Mouse (Mus musculus) cerebellum, adult 11 months (tissue): Measurements from ENCODE around the gene Pcnx2.

Experiments used
- DNase-seq: peaks from one replicate; pipeline ENCODE4 v3.0.0; 2022

Pcnx2 gene

DNA sequence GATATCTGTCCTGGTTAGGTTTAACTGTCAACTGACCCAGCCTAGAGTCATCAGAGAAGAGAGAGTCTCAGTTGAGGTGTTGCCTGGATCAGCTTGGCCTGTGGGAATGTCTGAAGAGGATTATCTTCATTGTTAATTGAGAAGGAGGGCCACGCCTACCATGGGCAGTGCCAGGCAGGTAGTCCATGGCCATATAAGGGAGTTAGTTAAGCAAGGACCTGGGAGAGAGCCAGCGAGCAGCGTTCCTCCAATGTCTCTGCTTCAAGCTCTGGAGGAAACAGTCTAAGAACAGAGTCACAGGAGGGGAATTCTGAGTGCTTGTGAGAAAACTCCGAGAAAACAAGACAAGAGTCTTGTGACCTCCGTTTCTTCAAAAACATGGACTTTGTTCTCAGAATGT lies 81.4 kb downstream of the Pcnx2 start:
- DNase-seq = no peak

DNA sequence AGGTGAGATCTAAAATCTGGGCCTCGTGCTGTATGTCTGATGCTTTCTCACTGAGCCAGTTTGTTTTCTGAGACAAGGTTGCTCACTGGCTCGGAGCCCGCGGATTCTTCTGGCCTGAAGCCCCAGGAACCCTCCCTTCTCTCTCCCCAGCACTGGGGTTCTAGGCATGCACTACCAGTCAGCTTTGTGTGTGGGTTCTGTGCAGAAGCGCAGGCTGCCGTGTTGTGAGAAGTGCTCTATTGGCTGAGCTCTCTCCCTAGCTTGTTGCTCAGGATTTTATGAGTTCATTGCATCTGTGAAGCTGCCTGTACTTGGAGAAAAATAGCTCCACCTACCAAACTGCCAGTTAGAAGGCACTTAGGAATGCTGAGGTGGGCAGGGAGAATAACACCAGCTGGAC lies 89.3 kb downstream of the Pcnx2 start:
- peak; percentile 43 for DNase-seq

DNA sequence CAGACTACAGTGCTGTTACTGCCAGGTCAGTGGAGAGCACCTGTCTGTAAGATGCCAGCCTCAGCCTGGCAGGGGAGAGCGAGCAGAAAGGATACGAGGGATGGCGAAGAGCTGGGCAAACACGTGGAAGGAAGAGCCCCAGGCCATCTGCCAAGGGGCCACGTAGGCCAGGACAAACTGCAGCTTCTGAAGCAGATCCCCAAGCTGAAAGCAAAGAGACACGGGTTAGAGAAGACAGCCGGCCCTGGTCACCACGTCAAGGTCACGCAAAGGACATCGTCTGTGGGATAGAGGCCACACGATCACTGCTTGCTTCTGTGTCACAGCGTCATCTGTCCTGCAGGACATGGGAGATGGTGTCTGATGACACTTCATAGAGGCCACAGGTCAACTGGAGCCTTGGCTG lies 90.2 kb downstream of the Pcnx2 start:
- DNase-seq = peak; percentile 51

DNA sequence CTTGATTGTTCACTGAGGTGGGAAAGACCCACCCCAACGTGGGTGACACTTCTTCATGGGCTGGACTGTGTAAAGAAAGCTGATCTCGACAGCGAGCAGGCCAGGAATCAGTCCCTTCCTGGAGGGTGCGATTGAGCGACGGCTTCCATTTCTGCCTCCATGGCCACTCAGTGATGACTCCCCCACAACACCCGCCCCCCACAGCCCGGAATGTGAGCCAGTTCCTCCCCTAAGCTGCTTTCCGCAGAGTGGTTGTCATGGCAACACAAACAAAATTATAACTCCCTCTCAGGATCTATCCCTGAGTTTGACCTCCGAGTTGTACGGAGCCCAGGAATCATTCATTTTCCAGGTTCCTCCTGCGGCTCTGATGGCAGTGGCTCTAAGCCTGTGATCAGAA lies 91.7 kb downstream of the Pcnx2 start:
- DNase-seq = no peak

DNA sequence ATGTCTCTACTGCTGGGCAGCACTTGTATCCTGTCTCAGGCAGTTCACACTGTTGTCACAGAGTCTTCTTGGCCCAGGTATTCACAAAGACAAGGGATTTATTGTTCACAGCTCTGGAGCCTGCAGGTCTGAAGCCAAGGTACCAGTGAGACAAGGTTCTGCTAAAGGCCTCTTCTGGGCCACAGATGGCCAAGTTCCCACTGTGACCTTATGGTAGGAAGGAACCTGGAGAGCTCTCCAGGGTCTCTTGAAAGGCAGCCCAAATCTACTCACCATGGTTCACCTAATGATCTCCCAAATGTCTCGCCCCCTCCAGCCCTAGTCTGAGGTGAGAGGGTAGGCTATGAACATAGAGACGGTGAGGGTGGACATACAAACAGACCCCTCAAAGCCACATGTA lies 101.1 kb downstream of the Pcnx2 start:
- peak; percentile 45 for DNase-seq

DNA sequence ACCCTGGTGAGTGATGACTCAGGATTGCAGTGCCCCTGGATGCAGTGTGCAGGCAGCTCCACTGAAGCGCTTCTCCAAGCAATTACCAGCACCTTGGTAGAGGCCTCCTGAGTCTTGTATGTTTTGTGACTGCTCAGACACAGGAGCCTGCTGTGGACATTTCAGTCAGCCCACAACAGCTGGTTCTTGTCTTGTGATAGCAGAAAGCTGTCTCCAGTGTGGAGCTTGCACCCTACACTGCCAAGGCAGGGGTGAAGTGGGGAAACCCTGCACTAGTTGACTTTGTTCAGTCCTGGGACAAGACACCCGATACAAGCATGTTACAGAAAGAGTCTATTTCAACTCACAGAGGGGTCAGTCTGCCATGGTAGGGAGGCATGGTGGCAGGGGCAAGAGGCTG lies 102.8 kb downstream of the Pcnx2 start:
- no peak for DNase-seq

DNA sequence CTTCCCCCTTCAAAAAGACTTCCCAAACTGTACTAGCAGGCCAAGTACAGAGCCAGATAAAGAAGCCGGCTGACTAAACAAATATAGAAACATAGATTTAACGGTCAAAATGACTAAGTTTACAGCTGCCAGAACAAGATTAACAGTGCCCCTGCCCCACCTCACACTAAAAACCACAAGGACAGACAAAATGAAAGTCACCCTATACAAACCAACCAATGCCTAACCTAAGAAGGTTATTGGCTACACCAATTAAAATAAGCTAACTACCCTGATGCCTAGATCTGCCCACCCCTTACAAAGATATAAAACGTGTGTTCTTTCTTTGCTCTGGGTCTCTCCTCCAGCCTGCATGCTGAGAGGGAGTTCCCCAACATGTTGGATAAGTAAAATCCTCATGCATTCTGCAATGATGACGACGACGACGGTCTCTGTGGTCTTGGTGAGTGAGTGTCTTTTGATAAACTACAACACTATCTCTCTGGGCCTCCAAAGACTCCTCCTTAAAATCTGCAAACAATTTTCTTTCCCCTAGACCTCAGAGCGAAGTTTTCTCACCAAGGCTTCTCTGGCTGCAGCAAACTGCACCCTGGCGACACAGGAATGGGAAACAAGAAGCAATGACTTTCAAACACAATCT lies 105.2 kb downstream of the Pcnx2 start:
- no peak for DNase-seq

DNA sequence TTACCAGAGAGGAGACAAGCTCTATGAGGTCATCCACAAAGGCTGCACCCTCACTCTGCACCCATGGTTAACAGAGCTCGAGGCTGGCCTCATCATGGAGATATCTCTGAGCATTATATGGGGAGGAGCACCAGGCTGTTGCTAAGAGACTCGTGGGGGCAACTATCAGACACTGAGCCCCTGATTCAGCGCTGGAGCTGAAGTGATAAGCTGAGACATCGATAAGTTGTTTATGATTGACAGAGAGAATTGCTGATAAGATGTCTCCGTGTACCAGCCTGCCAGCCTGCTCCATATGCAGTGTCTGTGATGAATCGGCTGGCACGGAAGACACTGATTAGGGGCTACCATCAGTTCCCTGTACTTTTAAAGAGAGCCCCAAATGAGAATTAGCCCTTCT lies 111.2 kb downstream of the Pcnx2 start:
- no peak for DNase-seq

DNA sequence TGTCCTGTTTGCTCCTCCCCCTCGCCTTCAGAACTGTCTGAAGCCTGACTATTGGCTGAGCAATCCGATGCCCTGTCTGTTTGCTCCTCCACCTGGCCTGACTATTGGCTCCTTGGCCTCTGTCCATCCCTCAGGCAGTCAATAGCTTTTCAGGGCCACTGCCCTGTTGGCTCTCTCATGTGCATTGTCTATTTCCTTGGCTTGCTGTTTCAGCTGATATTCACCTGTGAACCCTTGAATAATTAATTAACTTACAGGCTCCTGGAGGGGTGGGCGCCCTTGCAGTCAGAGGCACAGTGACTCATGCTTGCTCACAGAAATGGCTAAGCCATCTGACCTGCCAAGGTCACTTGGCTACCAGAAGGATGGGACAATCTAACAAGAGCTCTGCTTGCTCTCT lies 116.0 kb downstream of the Pcnx2 start:
- DNase-seq = no peak

DNA sequence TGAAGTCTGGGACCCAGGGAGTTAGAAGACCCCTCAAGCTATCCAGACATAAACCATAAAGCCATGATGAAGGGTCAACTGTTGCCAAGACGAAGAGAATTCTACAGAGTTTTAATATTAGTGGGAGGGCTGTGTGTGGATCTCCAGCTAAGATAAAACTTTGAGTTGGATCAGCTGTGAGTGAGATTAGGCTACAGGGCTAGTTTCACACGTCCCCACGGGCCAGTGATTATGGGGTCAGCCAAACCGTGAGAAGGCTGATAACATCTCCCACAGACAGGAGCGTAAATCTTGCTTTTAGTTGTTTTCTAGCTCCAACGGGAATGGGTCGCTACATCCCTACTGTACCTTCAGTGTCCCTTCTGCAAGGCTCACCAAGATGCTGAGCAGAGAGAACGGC lies 118.5 kb downstream of the Pcnx2 start:
- no peak for DNase-seq

DNA sequence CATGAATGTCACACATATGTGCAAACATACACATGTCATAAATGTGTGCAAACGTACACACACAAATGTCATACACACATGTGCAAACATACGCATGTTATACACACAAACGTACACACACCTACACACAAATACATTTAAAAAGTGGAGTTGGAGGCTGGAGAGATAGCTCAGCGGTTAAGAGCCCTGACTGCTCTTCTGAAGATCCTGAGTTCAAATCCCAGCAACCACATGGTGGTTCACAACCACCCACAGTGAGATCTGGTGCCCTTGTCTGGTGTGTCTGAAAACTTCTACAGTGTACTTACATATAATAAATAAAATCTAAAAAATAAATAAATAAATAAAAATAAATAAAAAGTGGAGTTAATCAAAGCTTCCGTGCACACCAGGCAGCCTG lies 119.2 kb downstream of the Pcnx2 start:
- no peak for DNase-seq

DNA sequence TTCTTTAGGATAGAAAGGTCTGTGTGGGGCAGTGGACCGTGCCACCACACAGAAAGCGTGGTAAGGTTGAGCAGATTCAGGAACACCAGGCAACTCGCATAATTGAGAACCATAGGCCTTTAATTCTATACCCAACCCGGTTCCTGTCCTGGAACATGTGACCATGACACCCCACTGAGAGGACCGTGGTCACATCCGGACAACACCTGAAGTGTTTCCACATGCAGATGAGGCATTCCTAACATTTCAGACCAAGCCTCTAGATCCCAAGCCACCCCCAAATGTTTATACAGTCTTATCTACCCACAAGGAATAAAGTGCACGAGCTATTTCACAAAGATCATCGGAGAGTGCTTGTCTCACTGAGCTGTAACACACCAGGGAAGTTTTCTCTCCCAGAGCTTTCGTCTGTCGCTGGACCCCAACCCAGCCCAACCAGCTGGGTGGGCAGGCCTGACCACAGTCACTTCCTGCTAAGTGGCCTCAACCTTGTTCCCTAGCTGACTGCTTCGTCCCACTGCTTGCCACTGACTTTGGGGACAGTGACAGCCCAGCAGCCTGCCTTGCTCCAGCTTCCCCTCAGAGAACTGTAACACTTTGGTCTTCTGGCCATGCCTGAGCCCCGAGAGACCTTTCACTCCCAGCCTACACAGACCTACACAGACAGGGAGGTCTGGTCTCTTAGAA lies 120.5 kb downstream of the Pcnx2 start:
- no peak for DNase-seq

DNA sequence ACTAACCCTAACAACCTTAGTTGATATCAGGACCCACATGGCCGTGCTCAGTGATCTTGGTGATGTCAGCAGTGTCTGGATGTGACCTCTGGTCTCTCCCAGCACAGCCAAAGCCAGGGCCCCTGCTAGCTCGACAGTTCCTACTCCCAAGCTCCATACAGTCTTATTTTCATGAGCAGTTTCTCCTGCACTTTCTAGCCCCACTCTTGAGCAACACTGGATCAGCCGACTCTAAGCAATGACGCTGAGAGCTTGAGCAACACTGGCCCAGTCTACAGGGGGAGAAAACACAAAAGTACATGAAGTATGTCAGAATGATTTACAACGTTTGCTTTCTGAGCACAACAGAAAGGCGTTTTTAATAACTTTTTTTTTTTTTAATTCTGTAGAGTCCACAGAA lies 121.3 kb downstream of the Pcnx2 start:
- DNase-seq = no peak

DNA sequence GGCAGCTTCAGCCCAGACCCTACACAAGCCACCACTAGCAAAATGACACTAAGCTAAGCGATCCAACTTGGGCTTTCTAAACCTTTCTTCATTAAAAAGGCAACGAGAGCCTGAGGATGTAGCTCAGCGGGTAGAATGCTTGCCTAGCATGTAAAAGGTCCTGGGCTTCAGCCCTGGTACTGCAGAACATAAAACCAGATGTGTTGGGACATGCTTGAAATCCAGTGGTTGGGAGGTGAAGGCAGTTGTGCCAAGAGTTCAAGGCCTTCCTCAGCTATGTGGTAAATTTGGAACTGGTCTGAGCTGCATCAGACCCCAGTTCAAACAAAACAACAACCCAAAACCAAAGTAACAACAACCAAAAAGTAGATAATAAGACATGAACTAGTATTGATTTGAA lies 121.8 kb downstream of the Pcnx2 start:
- DNase-seq = no peak

DNA sequence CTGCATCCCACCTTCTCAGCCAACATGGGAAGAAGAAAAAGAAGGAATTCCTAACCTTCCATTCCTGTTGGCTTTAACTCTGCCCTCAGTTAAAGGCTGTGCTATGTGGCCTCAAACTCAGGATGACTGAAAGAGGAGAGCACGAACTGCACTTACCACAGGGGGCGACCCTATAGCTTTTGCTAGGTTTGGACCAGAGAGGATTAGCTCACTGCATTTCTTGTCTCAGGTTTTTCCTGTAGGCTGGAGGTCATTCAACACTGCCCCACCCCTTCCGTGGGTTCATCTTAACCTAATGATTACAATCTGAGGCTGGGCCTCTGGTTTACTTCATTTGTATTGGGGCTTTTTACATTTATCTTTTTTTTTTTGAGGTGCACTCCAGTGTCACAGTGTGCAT lies 123.1 kb downstream of the Pcnx2 start:
- DNase-seq = no peak

DNA sequence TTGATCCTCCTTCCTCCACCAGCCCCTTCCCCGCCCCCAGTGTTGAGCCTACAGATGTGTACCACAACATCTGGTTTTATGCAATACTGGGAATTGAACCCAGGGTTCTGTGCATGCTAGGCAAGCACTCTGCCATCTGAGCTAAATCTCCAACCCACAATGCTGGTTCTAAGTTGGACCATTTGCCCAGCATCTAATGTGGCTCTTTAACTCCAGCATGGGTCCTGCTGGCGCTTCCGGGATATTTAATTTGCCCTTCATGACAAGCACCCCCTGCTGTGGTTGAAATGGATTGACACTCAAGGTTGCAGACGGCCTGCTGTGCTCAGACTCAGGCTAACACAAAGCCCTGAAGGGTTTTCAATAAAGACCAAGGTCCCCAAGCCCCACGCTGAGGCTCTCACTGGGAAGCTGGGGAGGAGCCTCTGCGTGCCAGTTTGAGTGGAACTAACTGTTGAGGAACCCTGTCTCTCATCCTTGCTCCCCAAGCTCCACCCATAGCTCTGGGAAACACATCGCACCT lies 124.8 kb downstream of the Pcnx2 start:
- no peak for DNase-seq

DNA sequence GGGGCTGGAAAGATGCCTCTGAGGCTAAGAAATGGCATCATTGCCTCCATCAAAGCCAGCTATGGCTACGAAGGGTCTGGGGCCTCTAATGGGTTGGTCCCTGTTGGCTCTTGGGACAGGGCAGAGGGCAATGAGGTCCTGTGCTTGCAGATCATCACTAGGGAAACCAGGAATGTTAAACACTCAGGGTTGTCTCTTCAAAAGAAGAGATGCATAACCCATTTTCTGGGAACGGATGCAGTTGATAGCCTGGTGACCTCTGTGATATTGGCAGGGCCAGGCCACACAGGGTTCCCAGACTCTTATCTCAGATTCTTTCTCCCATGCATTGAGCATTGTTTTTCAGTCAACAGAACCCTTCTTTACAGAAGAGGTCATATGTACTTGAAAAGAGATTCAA lies 125.8 kb downstream of the Pcnx2 start:
- no peak for DNase-seq

DNA sequence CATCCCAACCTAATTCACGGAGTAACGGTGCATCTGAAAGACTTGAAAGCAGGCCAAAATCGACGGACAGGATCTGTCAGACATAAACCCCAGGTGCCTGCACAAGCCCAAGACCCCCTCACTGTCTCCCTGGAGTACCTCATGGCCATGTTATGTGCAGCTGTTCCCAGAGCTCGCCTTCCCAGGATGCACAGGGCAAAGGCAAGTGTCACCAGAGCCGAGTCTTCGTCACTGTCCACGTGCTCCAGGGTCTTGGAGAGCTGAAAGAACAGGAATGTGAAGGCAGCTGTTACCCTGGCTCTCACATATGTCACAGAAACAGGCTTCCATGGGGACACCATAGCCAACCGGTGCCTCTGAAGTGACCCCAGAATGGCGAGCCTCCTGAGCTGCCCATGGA lies 130.0 kb downstream of the Pcnx2 start:
- no peak for DNase-seq

DNA sequence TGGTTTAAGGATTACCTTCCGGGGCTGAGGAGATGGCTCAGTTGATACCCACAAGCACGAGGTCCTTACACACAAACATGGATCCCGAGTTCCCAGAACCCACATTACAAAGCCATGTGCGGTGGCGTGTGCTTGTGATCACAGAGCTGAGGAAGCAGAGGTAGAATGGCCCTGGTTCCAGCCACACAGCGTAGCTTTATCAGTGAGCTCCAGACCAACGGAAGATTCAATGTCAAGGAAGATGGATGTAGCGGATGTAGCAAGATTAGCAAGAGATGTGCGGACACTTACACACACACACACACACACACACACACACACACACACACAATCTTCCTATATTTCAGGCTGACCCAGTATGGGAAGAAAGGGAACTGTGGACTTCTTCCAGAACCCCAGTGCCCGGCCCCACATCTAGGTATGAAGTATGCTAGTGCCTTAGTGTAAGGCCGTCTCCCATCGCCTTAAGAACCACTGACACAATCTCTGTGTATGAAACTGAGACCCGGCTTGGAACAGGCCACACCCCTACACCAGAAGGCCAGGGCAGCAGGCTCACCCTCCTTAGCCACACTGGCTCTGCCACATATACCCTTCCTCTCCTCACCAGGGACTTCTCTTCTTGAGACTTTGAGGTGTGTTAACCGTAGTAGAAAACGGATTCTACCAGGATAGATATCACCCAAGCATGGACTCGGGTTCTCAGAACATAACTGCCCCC lies 134.9 kb downstream of the Pcnx2 start:
- DNase-seq = no peak

DNA sequence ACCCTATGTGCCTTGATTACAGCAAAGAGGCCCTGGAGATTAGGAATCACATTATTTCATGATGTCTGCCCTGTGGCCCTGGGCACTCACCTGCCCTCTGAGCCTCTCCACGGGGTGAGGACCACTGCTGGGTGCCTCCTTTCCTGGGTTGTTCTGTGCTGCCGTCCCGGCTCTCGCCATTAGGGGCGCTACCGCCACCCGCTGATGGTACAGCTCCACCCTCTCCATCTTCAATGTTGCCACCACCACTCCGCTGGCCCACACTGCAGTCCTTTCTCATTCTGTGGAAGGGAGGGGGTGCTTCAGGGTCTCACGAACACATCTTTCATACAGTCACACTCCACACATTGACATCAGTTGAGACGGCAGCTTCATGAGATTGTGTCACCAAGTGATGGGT lies 139.1 kb downstream of the Pcnx2 start:
- DNase-seq = no peak

DNA sequence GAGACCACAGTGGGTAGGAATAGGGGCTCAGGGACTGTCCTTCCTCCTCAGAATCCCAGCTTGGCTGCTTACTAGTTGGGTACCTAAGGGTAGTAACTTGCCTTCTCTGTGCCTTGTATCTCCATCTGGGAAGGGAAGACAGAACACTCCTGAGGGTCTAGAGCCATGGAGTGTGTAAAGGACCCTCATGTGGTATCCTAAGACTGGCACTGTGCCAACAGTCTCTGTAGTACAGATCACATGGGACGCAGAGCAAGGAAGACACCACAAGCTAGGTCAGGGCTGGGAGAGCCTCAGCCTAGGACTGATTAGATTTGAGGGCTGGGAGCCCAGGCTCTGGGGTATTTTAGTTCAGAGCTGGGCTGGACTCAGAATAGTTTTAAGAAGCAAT lies 141.0 kb downstream of the Pcnx2 start:
- DNase-seq = no peak

DNA sequence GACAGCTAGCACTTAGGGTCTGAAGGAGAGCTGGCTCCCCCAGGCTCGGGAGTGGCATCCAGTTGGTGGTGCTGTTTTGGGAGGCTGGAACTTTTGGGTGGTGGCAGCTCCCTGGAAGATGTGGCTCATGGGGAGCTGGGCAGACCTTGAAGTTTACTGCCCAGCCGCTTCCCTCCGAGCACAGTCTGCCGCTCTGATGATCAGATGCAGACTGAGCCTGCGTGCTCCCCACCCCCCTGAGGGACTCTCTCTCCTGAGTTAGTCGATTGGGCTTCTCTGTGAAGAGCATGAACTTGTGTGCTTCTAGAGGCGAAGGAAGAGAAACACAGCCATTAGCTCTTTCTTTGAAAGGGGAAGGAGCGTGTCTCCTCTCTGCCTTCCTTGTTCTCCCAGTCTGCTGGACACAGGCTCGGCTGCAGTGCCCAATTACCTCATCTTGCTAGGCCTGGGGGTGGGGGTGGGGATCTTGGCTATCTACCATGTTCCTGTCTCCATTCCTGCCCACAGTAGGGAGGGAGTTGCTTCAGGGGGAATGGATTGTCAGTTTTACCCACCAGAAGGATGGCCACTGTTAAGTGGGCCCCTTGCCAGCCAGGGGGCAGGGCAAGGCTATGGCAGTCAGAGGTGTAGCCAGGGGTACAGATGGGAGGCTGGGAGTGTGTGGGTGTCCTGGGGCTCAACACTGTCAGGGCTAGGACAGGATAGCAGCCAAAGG lies 141.6 kb downstream of the Pcnx2 start:
- DNase-seq = peak; percentile 56

DNA sequence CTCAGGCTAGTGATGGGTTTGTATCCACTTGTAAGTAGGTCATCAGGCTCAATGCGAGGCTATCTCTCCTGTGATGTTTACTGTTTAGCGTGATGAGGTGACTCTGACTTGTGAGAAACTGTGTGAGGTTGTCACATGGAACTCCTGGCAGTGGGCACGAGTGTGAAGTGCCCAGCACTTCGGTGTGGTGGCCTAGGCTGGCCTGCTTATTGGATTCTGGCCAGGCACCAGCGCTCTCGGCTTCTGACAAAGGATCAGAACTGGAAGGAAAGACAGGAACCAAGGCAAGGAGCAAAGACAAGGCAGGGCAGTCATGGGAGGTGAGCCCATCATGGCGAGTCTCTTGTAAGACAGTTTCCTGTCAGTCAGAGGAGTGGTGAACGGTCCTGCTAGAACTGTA lies 142.2 kb downstream of the Pcnx2 start:
- DNase-seq = no peak

DNA sequence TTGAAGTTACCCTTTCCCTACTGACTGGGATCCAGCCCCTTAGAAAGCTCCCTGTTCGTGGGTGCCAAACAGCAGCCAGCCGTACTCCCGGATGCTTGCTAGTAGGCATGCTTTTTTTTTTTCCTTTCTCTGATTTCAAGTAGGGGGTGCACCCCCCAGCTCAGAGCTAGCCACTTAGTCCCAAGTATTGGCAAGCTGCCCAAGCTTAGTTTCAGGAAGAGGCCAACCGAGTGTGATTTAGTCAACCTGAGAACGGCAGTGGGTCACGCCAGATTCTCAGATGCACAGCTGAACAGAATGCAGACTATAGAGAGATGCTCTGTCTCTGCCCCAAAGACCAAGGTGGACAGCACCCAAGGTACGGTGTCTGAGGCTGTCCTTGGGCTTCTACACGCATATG lies 147.3 kb downstream of the Pcnx2 start:
- DNase-seq = no peak
